In the genomic region with DNA sequence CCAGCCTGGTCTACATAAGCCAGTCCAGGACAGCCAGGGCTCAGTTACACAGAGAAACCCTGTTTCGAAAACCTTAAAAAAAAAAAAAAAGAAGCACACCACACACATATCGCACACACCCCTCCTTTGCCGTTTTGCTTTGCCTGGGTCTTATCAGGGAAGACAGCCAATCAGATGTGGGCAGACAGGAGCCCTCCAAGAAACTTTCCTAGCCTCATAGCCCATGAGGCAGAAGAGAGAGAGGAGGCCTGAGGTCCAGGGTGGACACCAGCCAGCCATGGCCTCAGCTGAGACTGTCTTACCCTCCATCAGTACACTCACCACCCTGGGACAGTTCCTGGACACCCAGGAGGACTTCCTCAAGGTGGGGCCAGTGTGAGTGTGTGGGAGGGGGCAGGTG, we compare ENCODE assay signal across 8 mouse cellular contexts. TPM values are rescaled to one million over a fixed set of nuclear protein-coding genes. Genes with fewer than 3 reads are reported as not detected.
DNase-seq lines count a peak whose midpoint lies in the region; ATAC-seq lines count a peak whose summit lies in the region.

A gene (plus strand): TSS at position 177 of the 400 bp plus-strand sequence.

- WGBS in heart, embryonic 16.5 days, result 56% methylated on average over 3 of the region's 3 CpGs
- WGBS in hindbrain, embryonic 16.5 days, result 83% methylated on average over 3 of the region's 3 CpGs
- 90% methylated on average over 3 of the region's 3 CpGs for WGBS in midbrain, embryonic 16.5 days

- intact Hi-C loops in heart, postnatal 10 days (cut with DNase I), result loop anchor here (2.0 kb wide), 1 partner anchor 55 kb away; a partner anchor contains a TSS

- peak within 1 kb of the TSS; percentile 100 for H3K4me2 ChIP-seq in heart, embryonic 16.5 days (ENCODE audit: low read depth, low read length)
- peak within 1 kb of the TSS; percentile 98 for H3K4me2 ChIP-seq in hindbrain, embryonic 16.5 days (ENCODE audit: low read length)
- peak within 1 kb of the TSS; percentile 95 for H3K4me2 ChIP-seq in midbrain, embryonic 16.5 days (ENCODE audit: low read length)

- H3K4me3 ChIP-seq in heart, embryonic 16.5 days (ENCODE audit: low read length), result peak within 1 kb of the TSS; percentile 77
- peak within 1 kb of the TSS; percentile 54 for H3K4me3 ChIP-seq in hindbrain, embryonic 16.5 days (ENCODE audit: low read length)
- H3K4me3 ChIP-seq in midbrain, embryonic 16.5 days (ENCODE audit: low read depth, low read length), result peak within 1 kb of the TSS; percentile 48

- no peaks in the 10 kb centered on the region for H3K9me3 ChIP-seq in heart, embryonic 16.5 days (replicated peaks; ENCODE audit: control insufficient read depth, low read length)
- H3K9me3 ChIP-seq in hindbrain, embryonic 16.5 days (ENCODE audit: control insufficient read depth, low read length), result no peaks in the 10 kb centered on the region
- no peaks in the 10 kb centered on the region for H3K9me3 ChIP-seq in midbrain, embryonic 16.5 days (replicated peaks; ENCODE audit: control insufficient read depth, low read length, poor library complexity, severe bottlenecking)

- H3K27ac ChIP-seq in heart, embryonic 16.5 days (ENCODE audit: low read length), result no peak within 1 kb of the TSS
- H3K27ac ChIP-seq in hindbrain, embryonic 16.5 days (ENCODE audit: low read depth, low read length), result no peak within 1 kb of the TSS
- no peak within 1 kb of the TSS for H3K27ac ChIP-seq in midbrain, embryonic 16.5 days (ENCODE audit: low read length)

- 0 out of 2 replicates have a peak, but pooled peaks cover 4% of the 10 kb centered on the region for H3K4me1 ChIP-seq in heart, embryonic 16.5 days (ENCODE audit: control insufficient read depth, insufficient read depth, low read length)
- peaks cover 10% of the 10 kb centered on the region for H3K4me1 ChIP-seq in hindbrain, embryonic 16.5 days (ENCODE audit: control insufficient read depth, insufficient read depth, low read depth, low read length)
- H3K4me1 ChIP-seq in midbrain, embryonic 16.5 days (ENCODE audit: control insufficient read depth, insufficient read depth, low read length), result peaks cover 11% of the 10 kb centered on the region

- no peak for ATAC-seq in heart, embryonic 16.5 days (replicated peaks; ENCODE audit: extremely low read depth, insufficient read depth, low FRiP score)
- no peak for ATAC-seq in hindbrain, embryonic 16.5 days
- ATAC-seq in midbrain, embryonic 16.5 days, result no peak

- no peaks in the 10 kb centered on the region for H3K36me3 ChIP-seq in heart, embryonic 16.5 days (ENCODE audit: control insufficient read depth, insufficient read depth)
- H3K36me3 ChIP-seq in hindbrain, embryonic 16.5 days (ENCODE audit: control insufficient read depth, insufficient read depth, low read length), result no peaks in the 10 kb centered on the region
- H3K36me3 ChIP-seq in midbrain, embryonic 16.5 days (ENCODE audit: control insufficient read depth, insufficient read depth, low read length), result no peaks in the 10 kb centered on the region

- no peak for DNase-seq in heart, postnatal 10 days
- DNase-seq in c-Kit-negative CD71-positive TER-119-positive erythroid progenitor cells, embryonic 14.5 days (ENCODE audit: low read depth, low spot score), result peak; percentile 80
- no peak for DNase-seq in adrenal gland, adult 18-20 months (ENCODE audit: low spot score in 2 of 2)
- DNase-seq in gastrocnemius, postnatal 25 days, result no peak
- no peak for DNase-seq in layer of hippocampus, adult 11-12 months (ENCODE audit: low spot score)

- peaks cover 4% of the 10 kb centered on the region for H3K27me3 ChIP-seq in heart, embryonic 16.5 days (ENCODE audit: control insufficient read depth, insufficient read depth, low read length)
- 0 out of 2 replicates have a peak, but pooled peaks cover 5% of the 10 kb centered on the region for H3K27me3 ChIP-seq in hindbrain, embryonic 16.5 days (replicated peaks; ENCODE audit: control insufficient read depth, insufficient read depth, low read length)
- no peaks in the 10 kb centered on the region; the same call in 1 of the 2 replicates for H3K27me3 ChIP-seq in midbrain, embryonic 16.5 days (ENCODE audit: control insufficient read depth, insufficient read depth, low read depth, low read length)

- peak within 1 kb of the TSS; percentile 85 for H3K9ac ChIP-seq in heart, embryonic 16.5 days (ENCODE audit: low read length)
- peak within 1 kb of the TSS; percentile 74 for H3K9ac ChIP-seq in hindbrain, embryonic 16.5 days (ENCODE audit: low read depth, low read length)
- peak within 1 kb of the TSS; percentile 40 for H3K9ac ChIP-seq in midbrain, embryonic 16.5 days (ENCODE audit: low read depth, low read length)

RNA-seq across cellular contexts. Expression of the gene that starts here (rescaled TPM):
- 1.3 and 1.4 TPM in 2 replicates for polyA plus RNA-seq in heart, embryonic 16.5 days (2015; fragmentation: Nextera tagmentation; extraction: Ambion mirVana)
- under 1 TPM; 0.17 to 0.22 TPM for total RNA-seq in heart, postnatal 10 days (2021)
- polyA plus RNA-seq in hindbrain, embryonic 16.5 days (2015; fragmentation: Nextera tagmentation; extraction: Ambion mirVana), result 0.39 and 0.56 TPM in 2 replicates
- polyA plus RNA-seq in midbrain, embryonic 16.5 days (2015; fragmentation: Nextera tagmentation; extraction: Ambion mirVana), result 0.28 and 0.98 TPM in 2 replicates
- not detected for total RNA-seq in adrenal gland, adult 18-20 months (2021)
- total RNA-seq in gastrocnemius, postnatal 25 days (2021), result not detected
